Mouse (Mus musculus) common myeloid progenitor, adult 5-6 weeks (primary cell): ENCODE measurements at regions not wholly inside any gene's neighbourhood (a gene's known extent, or its start where the extent isn't known, plus 50 kb on each side); places are given as distances from the start of the nearest gene placed in this dataset.

Source experiments
- ATAC-seq: replicated peaks from 2 replicates; pipeline ENCODE4 v1.8.0; 2016; ENCODE audit warnings: low read depth, mild to moderate bottlenecking, moderate TSS enrichment, inconsistent platforms; ENCODE audit not compliant: poor library complexity, severe bottlenecking

DNA sequence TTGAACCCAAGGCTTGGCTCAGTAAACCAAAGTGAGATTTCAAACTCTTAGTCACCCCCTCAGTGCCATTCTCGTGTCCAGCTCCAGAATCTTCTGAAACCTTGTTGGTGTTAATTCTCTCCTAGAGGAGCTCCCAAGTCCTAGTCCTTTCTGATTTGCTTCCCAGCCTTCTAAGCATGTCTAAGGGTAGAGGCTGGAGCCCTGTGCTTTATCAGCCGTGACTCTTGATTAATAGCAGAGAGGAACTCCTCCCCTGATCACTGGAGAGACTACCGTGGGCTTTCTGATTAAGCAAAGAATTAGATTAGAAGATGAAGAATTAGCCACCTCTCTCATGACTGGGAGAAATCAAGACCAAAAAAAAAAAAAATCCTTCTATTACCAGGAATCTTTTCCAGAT lies 111.5 kb upstream of the Rxfp2 start:
- ATAC-seq, result no peak

DNA sequence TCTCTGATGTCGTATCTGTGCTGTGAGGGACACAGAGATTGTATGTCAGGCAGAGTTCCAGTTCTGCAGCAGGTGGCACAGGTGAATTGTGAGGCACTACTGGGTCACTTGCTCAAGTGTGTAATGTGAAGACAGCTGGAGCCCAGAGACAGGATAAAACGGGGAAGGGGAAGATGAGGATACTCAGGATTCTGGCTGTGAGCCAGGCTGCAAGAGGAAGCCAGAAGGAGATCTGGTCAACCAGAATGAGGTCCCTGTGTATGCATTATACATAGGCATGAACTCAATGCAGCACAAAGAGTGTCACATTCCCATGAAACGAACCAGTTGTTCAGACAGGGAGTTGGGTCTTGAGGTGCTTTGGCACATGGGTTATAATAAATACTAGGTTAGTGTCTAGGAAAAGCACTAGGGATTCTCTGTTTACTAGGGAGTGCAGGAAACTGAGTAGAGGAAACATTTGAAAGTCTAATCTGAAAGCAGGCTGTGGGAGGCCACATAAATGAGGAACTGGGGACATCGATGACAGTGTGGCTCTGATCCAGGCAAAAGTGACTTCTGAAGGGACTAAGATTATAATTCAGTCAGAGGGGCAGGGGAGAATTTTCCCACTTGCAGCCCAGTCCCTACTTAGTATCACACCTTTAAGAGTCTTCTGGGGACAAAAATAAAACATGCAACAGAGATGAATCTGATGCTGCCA lies 109.9 kb upstream of the Rxfp2 start:
- ATAC-seq, result peak; percentile 79

DNA sequence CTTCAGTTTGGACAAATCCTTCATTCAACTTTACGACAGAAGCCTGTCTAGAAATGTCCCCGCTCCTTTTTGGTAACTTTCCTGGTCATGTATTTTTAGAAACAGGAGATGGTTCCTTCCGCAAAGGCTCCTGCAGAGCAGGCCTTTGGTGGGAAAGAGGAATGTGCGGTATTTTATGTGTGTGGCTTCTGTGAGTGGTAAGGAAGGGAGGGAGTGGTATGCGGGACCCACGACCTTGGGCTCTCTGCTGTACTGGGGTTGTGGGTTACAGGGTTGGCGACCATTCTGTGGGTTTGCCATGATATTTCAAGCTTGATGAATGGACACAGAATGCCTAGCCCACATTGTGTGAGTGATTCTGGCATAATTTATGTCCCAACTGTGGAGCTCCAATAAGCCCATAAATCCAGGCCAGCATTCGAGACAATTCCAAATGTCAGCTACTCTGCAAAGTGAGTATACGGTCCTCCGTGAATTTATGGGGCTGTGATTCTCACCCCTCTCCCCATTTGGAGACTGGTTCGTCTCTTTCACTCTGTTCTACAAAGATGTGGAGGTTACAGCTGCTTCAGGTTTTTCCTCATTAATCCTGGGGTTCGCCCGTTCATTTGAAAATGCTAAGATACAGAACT lies 109.3 kb upstream of the Rxfp2 start:
- ATAC-seq, result peak; percentile 47; the same call in 1 of the 2 replicates

DNA sequence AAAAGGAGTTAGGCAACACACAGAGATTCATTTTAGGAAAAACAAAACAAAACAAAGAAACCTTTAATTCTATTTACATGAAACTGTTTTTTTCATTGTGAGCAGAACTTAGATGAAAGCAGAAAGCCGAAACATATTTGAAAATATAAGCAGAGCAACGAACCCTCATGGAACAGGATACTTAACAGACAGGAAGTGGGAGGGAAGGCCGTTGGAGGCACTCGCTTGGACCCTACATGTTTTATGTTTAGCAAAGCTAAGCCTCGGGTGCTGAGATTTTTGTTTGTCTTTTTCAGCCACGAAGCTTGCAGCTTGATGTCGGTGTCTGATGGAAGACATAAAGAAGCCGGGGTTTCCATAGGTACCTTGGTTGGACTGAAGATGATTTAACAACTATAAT lies 108.5 kb upstream of the Rxfp2 start:
- no peak for ATAC-seq

DNA sequence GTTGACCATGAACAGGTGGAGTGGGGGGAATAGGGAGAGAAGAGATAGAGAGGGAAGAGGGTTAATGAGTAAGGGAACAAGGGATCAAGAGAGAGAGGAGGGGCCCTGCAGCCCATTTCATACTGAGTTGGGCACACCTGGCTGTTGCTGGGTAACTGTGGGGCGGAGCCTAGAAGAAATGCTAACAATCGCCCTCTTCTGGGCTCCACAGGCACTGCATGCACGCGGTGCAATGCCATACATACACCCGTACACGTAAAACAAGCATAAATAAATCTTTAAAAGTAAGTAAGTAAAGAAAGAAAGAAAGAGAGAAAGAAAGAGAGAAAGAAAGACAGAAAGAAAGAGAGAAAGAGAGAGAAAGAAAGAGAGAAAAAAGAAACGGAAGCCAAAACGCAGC lies 106.5 kb upstream of the Rxfp2 start:
- ATAC-seq, result no peak

DNA sequence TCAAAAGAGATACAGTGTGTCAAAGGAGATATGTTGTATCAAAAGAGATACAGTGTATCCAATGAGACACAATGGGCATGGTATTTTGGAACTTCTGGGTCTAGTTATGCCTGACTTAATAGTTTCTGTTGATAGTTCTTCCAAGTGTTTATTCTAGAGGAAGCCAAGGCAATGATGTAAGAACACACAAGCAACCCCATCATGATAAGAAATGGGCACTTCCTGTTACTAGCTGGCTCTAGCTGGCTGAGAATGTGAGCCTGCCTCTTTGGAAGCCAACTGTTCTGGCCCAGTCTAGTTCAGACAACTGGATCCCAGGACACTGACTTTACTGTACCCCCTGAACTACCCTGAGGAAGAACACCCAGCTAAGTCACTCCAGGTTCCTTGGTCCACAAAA lies 102.7 kb upstream of the Rxfp2 start:
- ATAC-seq, result peak; percentile 66; the same call in 1 of the 2 replicates

DNA sequence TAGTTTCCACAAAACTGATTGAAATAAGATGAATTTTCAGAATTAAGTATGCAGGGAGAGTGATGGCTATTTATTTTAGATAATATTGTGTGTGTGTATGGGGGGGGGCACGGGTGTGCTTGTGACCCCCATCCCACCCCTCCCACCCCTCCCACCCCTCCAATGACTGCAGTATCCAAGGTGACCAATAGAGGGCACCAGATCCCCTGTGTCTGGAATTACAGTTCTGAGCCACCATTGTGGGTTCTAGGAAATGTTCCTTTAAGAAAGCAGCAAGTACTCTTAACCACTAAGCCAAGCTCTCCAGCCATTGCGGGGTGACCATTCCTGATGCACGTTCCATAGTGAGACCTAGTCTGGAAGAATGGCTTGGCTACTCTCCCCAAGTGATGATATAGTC lies 101.1 kb upstream of the Rxfp2 start:
- no peak; the same call in 1 of the 2 replicates for ATAC-seq

DNA sequence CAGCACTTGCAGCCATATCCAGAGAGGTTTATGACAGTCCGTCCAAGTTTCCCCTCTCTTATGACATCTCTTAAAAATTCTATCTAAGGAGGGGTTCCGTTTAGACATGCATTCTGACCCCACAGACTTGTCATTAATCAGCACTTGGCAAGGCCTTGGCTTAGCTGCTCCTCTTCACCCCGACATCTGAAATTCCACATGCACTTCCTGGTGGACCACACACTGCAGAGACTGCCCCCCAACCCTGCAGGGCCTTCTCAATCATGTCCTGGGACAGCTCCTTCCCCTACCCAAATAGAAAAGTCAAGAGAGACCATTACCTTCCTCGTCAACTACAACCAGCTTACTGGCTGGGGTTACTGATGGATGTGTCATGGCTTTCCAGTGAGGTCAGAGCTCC lies 99.4 kb upstream of the Rxfp2 start:
- no peak for ATAC-seq

DNA sequence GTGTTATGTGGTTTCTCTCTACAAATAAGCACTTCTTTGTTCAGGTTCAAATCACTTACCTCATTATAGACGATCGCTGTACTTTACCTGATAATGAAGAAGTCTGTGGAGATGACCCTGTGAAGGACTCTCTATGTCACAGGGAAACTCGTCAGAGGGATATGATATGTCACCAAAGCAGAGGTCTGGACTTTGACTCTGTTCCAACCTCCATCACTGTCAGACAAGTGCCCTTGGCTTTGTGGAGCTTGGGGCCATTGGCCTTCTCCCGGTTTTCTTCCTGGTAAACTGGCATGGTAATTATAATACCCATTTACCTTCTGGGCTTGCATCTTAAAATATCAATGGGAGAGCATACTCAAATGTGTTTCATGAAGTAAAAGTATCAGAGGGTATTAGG lies 98.1 kb upstream of the Rxfp2 start:
- no peak for ATAC-seq

DNA sequence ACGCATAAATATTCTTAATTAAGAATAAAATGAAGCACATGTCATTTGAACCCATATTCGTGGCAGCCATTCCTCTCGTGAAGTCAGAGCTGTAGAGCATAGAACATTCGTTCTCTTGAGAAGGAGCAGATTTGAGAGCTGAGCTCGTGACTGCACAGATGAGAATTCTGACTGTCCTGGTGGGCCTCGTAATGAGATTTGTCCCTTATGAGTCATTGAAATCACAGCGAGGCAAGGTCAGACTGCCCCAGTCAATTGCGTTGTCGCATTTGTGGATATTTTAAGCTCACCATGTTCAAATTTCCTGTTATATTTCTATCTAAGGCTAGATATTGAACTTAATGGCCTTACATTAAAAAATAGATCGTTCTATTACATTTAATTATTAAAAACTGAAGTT lies 94.0 kb upstream of the Rxfp2 start:
- ATAC-seq, result no peak

DNA sequence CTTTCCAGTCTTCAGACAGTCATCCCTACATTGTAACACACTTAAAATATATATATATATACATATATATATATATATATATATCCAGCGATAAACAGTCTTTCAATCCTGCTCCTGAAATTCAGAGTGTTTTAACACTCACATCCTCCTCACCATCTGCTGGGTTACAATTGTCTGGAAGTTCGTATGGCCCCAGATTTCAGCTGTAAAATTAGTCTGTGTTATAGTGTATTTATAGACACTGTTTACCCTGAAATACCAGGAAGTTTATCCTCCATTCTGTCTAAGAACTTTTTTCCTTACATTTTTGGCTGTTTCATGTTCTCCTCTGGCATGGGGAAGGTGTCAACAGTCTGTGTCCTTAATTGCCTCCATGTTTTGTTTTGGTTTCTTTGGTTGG lies 91.7 kb upstream of the Rxfp2 start:
- no peak for ATAC-seq

DNA sequence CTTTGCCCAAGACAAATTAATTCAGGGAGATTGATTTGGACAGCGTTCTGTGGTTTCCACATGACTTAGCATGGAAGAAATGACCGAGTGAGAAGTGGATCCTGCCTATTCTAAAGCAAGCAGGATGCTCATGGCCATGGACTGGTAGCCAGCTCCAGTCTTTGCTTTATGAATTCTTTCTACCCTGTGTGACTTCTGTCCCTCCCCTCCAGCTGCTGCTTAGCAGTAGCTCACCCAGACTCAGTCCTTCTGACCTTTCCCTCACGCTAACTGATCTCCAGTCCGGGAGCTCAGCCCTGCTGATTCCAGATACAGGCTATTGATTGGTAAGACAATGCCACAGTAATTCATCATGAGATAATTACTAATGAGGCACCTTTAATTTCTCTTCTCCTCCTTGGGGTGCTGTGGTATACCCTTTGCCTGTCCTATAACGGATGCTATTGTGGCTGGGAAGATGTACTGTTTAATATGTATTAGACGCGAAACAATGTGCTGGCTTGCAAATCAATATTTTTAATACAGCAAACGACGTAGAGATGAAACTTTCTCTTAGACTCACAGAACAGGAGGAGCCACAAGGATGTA lies 86.8 kb upstream of the Rxfp2 start:
- ATAC-seq, result no peak

DNA sequence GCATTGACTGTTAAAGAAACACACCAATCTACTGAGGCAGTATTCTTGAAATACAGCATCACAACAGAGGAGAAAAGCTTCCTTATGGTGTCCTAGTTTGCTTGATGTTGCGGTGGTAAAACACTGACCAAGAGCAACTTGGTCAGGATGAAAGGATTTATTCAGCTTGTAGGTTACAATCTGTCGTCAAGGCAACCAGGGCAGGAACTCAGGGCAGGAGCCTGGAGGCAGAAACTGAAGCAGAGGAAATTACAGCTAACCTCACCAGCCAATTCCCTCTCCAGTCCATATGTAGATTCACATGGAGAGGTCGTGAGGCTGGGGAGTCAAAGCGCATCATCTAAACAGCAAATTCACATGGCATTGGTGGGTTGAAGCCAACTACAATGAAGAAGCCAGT lies 86.3 kb upstream of the Rxfp2 start:
- ATAC-seq, result no peak

DNA sequence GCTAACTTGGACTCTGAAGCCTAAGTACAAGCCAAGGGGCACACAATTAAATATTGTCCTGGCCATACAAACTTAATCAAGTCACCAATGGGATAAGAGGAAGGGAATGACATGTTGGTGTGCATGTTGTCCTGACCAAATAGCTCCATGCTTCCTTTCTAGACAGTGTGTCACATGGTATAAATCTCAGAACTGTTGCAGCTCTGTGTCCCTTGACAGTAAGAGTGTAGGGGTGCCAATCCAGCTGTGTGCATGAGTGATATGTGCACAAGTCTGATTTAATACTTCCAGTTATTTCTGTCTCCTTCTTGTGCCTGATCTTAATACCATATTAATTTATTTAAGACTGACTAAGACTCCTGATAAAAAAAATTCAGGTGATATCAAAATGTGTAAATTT lies 72.8 kb upstream of the Rxfp2 start:
- no peak for ATAC-seq

DNA sequence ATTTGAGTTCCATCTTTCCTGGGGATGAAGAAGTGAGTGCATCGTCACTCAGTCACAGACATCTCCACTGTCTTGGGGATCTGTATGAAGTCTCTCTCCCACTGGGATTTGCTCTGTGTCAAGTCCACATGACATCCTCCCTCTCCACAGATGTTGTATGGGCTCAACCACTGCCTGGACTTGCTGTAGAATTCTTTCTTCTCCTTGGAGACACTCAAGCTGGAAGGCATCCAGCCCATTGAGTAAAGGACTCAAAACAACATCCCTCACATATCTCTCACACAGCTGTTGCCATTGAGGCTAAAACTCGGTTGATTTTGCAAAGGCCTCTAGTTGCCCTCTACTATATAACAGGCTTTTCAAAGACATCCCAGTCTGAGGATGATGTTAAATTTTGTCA lies 71.0 kb upstream of the Rxfp2 start:
- ATAC-seq, result no peak

DNA sequence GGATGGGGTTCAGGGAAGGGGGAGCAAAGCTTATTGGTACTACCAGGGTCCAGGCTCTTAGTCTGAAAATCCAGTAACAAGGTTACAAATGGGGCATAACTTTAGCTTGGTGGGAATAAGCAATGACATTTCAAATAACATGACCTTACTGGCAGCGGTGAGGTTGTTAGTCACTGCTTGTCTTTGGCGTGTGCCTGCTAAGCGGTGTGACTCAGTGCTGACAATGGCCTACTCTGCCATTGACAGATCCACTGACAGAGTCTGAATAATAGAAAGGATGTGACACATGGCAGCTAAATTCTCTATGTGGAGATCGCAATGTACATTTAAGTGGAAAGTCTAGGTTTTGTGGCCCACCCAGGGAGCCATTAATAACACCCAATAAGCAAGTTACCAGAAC lies 61.5 kb upstream of the Rxfp2 start:
- no peak for ATAC-seq

DNA sequence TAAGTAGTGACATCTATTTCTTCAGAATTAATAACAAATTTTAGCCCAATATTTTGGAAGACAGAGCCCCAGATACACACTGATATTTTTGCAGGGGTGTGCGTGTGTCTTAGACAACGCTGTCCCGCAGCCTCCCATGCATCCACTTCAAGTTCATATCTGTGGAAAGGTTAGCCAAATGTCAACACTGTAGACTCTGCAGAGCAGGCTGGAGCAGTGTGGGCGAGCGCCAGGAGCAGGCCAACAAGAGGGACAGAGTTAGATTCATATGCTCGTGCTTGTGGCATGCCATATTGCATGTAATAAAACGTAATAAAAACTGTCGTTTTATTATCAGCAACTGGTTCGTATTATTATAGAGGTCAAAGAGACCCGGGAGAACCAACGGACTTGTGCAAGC lies 57.3 kb upstream of the Rxfp2 start:
- no peak for ATAC-seq

DNA sequence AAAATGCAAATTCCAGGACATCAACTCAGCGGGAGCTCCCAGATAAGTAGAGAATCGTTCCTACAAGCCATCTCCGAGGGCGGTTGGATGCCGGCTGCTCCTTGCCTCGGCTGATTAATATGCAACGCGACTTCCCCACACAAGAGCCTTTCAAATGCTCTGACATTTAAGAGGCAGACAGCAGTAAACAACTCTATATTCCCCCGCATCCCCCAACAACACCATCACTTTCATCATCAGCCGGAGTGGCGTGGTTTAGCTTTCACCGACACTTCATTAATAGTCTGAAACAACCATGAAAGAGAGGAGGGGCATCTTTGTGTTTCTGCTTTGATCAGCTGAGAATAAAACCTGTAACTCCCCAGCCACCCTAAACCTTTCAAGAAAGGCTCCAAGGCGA lies 53.7 kb upstream of the Rxfp2 start:
- ATAC-seq, result no peak
